Mouse (Mus musculus): ENCODE measurements around the gene Zscan10. TPM values are rescaled to one million over a fixed set of nuclear protein-coding genes. Genes with fewer than 3 reads are reported as not detected.

The Zscan10 gene
- polyA plus RNA-seq, 1 experiment from 2014 or later: not detected

- no peak for ATAC-seq (ENCODE audit: insufficient number of reproducible peaks, insufficient read depth, low FRiP score, low read depth)
- 75% methylated on average over 6 of the region's 6 CpGs for WGBS
Measured at GRCm38 (mm10) chr17:23572059-23572458, 28.6 kb upstream of the Zscan10 start.

GRCm38 (mm10) chr17:23574130-23574529, 26.5 kb upstream of the Zscan10 start:
- Histone ChIP-seq H3K27ac (ENCODE audit: low read length) (no peak overlapping the region), H3K4me2 (replicated peaks; ENCODE audit: low read depth, low read length) (no peak overlapping the region), H3K9me3 (ENCODE audit: control insufficient read depth, low read depth, low read length) (peaks cover 11% of the 10 kb centered on the region; the same call in 1 of the 2 replicates), H3K9ac (replicated peaks; ENCODE audit: low read depth, low read length) (no peak overlapping the region), H3K36me3 (ENCODE audit: control insufficient read depth, insufficient read depth, low read length) (peaks cover 35% of the 10 kb centered on the region), H3K27me3 (ENCODE audit: control insufficient read depth, insufficient read depth, low read length) (no peaks in the 10 kb centered on the region), H3K4me3 (ENCODE audit: low read depth, low read length) (no peak overlapping the region), H3K4me1 (ENCODE audit: control insufficient read depth, insufficient read depth, low read length) (no peaks in the 10 kb centered on the region)
- 92% methylated on average over 8 of the region's 8 CpGs for WGBS
- no peak for ATAC-seq (ENCODE audit: insufficient number of reproducible peaks, insufficient read depth, low FRiP score, low read depth)

More at GRCm38 (mm10) chr17:23572059-23572458, 28.6 kb upstream of the Zscan10 start:
- peaks cover 22% of the 10 kb centered on the region for H3K36me3 ChIP-seq (ENCODE audit: control insufficient read depth, insufficient read depth, low read length)
- H3K27me3 ChIP-seq (ENCODE audit: control insufficient read depth, insufficient read depth, low read length): no peaks in the 10 kb centered on the region
- peaks cover 11% of the 10 kb centered on the region; the same call in 1 of the 2 replicates for H3K9me3 ChIP-seq (ENCODE audit: control insufficient read depth, low read depth, low read length)
- H3K27ac ChIP-seq (ENCODE audit: low read length): no peak overlapping the region
- H3K4me2 ChIP-seq (replicated peaks; ENCODE audit: low read depth, low read length): no peak overlapping the region
- H3K9ac ChIP-seq (replicated peaks; ENCODE audit: low read depth, low read length): no peak overlapping the region
- H3K4me3 ChIP-seq (ENCODE audit: low read depth, low read length): no peak overlapping the region
- no peaks in the 10 kb centered on the region for H3K4me1 ChIP-seq (ENCODE audit: control insufficient read depth, insufficient read depth, low read length)

GRCm38 (mm10) chr17:23575951-23576552, 24.6 kb upstream of the Zscan10 start:
- H3K36me3 ChIP-seq (ENCODE audit: control insufficient read depth, insufficient read depth, low read length): peaks cover 52% of the 10 kb centered on the region
- ATAC-seq (ENCODE audit: insufficient number of reproducible peaks, insufficient read depth, low FRiP score, low read depth): no peak
- 95% methylated on average over 38 of the region's 38 CpGs for WGBS
- no peaks in the 10 kb centered on the region for H3K27me3 ChIP-seq (ENCODE audit: control insufficient read depth, insufficient read depth, low read length)
- no peaks in the 10 kb centered on the region for H3K4me1 ChIP-seq (ENCODE audit: control insufficient read depth, insufficient read depth, low read length)
- H3K9me3 ChIP-seq (ENCODE audit: control insufficient read depth, low read depth, low read length): peaks cover 11% of the 10 kb centered on the region; the same call in 1 of the 2 replicates
- no peak overlapping the region for H3K27ac ChIP-seq (ENCODE audit: low read length)
- no peak overlapping the region for H3K9ac ChIP-seq (replicated peaks; ENCODE audit: low read depth, low read length)
- no peak overlapping the region for H3K4me3 ChIP-seq (ENCODE audit: low read depth, low read length)
- no peak overlapping the region for H3K4me2 ChIP-seq (replicated peaks; ENCODE audit: low read depth, low read length)

GRCm38 (mm10) chr17:23584786-23585185, 15.9 kb upstream of the Zscan10 start:
- no peak overlapping the region for H3K27ac ChIP-seq (ENCODE audit: low read length)
- peak overlapping the region; percentile 74 for H3K4me3 ChIP-seq (ENCODE audit: low read depth, low read length)
- WGBS: 81% methylated on average over 8 of the region's 8 CpGs
- H3K4me2 ChIP-seq (replicated peaks; ENCODE audit: low read depth, low read length): peak overlapping the region; percentile 94
- peaks cover 14% of the 10 kb centered on the region; the same call in 1 of the 2 replicates for H3K4me1 ChIP-seq (ENCODE audit: control insufficient read depth, insufficient read depth, low read length)
- H3K9me3 ChIP-seq (ENCODE audit: control insufficient read depth, low read depth, low read length): no peaks in the 10 kb centered on the region
- ATAC-seq (ENCODE audit: insufficient number of reproducible peaks, insufficient read depth, low FRiP score, low read depth): no peak
- no peak overlapping the region for H3K9ac ChIP-seq (replicated peaks; ENCODE audit: low read depth, low read length)
- H3K27me3 ChIP-seq (ENCODE audit: control insufficient read depth, insufficient read depth, low read length): no peaks in the 10 kb centered on the region
- peaks cover 14% of the 10 kb centered on the region for H3K36me3 ChIP-seq (ENCODE audit: control insufficient read depth, insufficient read depth, low read length)

- H3K27ac ChIP-seq (ENCODE audit: low read length): no peak overlapping the region
- WGBS: under 1% methylated on average over 22 of the region's 22 CpGs
- peak; percentile 75 for ATAC-seq (ENCODE audit: insufficient number of reproducible peaks, insufficient read depth, low FRiP score, low read depth)
Measured at GRCm38 (mm10) chr17:23585721-23586491, 14.8 kb upstream of the Zscan10 start.

GRCm38 (mm10) chr17:23587253-23587652, 13.4 kb upstream of the Zscan10 start:
- no peaks in the 10 kb centered on the region for H3K9me3 ChIP-seq (ENCODE audit: control insufficient read depth, low read depth, low read length)
- H3K36me3 ChIP-seq (ENCODE audit: control insufficient read depth, insufficient read depth, low read length): no peaks in the 10 kb centered on the region
- peaks cover 14% of the 10 kb centered on the region; the same call in 1 of the 2 replicates for H3K4me1 ChIP-seq (ENCODE audit: control insufficient read depth, insufficient read depth, low read length)
- H3K27ac ChIP-seq (ENCODE audit: low read length): no peak overlapping the region
- no peaks in the 10 kb centered on the region for H3K27me3 ChIP-seq (ENCODE audit: control insufficient read depth, insufficient read depth, low read length)
- no peak overlapping the region for H3K4me3 ChIP-seq (ENCODE audit: low read depth, low read length)
- no peak for ATAC-seq (ENCODE audit: insufficient number of reproducible peaks, insufficient read depth, low FRiP score, low read depth)
- no peak overlapping the region for H3K4me2 ChIP-seq (replicated peaks; ENCODE audit: low read depth, low read length)
- 51% methylated on average over 2 of the region's 2 CpGs for WGBS
- no peak overlapping the region for H3K9ac ChIP-seq (replicated peaks; ENCODE audit: low read depth, low read length)

More at GRCm38 (mm10) chr17:23585721-23586491, 14.8 kb upstream of the Zscan10 start:
- H3K4me3 ChIP-seq (ENCODE audit: low read depth, low read length): peak overlapping the region; percentile 74
- peak overlapping the region; percentile 94 for H3K4me2 ChIP-seq (replicated peaks; ENCODE audit: low read depth, low read length)
- peaks cover 14% of the 10 kb centered on the region; the same call in 1 of the 2 replicates for H3K4me1 ChIP-seq (ENCODE audit: control insufficient read depth, insufficient read depth, low read length)
- H3K27me3 ChIP-seq (ENCODE audit: control insufficient read depth, insufficient read depth, low read length): no peaks in the 10 kb centered on the region
- H3K9ac ChIP-seq (replicated peaks; ENCODE audit: low read depth, low read length): peak overlapping the region; percentile 72
- no peaks in the 10 kb centered on the region for H3K9me3 ChIP-seq (ENCODE audit: control insufficient read depth, low read depth, low read length)
- H3K36me3 ChIP-seq (ENCODE audit: control insufficient read depth, insufficient read depth, low read length): peaks cover 3% of the 10 kb centered on the region; the same call in 1 of the 2 replicates

GRCm38 (mm10) chr17:23592208-23592925, 8.3 kb upstream of the Zscan10 start:
- peak overlapping the region; percentile 64 for H3K27ac ChIP-seq (ENCODE audit: low read length)

GRCm38 (mm10) chr17:23592926-23593300, 7.7 kb upstream of the Zscan10 start:
- peak overlapping the region; percentile 73 for H3K4me2 ChIP-seq (replicated peaks; ENCODE audit: low read depth, low read length)
- H3K9me3 ChIP-seq (ENCODE audit: control insufficient read depth, low read depth, low read length): no peaks in the 10 kb centered on the region
- no peaks in the 10 kb centered on the region for H3K36me3 ChIP-seq (ENCODE audit: control insufficient read depth, insufficient read depth, low read length)
- peak overlapping the region; percentile 47 for H3K9ac ChIP-seq (replicated peaks; ENCODE audit: low read depth, low read length)
- 8% methylated on average over 13 of the region's 13 CpGs for WGBS
- no peaks in the 10 kb centered on the region for H3K27me3 ChIP-seq (ENCODE audit: control insufficient read depth, insufficient read depth, low read length)
- ATAC-seq (ENCODE audit: insufficient number of reproducible peaks, insufficient read depth, low FRiP score, low read depth): peak; percentile 43; the same call in 1 of the 2 replicates
- peak overlapping the region; percentile 64 for H3K27ac ChIP-seq (ENCODE audit: low read length)
- H3K4me3 ChIP-seq (ENCODE audit: low read depth, low read length): peak overlapping the region; percentile 48
- H3K4me1 ChIP-seq (ENCODE audit: control insufficient read depth, insufficient read depth, low read length): no peaks in the 10 kb centered on the region

More at GRCm38 (mm10) chr17:23592208-23592925, 8.3 kb upstream of the Zscan10 start:
- H3K36me3 ChIP-seq (ENCODE audit: control insufficient read depth, insufficient read depth, low read length): no peaks in the 10 kb centered on the region
- ATAC-seq (ENCODE audit: insufficient number of reproducible peaks, insufficient read depth, low FRiP score, low read depth): peak; percentile 100
- H3K9me3 ChIP-seq (ENCODE audit: control insufficient read depth, low read depth, low read length): no peaks in the 10 kb centered on the region
- peak overlapping the region; percentile 48 for H3K4me3 ChIP-seq (ENCODE audit: low read depth, low read length)
- no peaks in the 10 kb centered on the region for H3K27me3 ChIP-seq (ENCODE audit: control insufficient read depth, insufficient read depth, low read length)
- 6% methylated on average over 34 of the region's 34 CpGs for WGBS
- peak overlapping the region; percentile 47 for H3K9ac ChIP-seq (replicated peaks; ENCODE audit: low read depth, low read length)
- peak overlapping the region; percentile 73 for H3K4me2 ChIP-seq (replicated peaks; ENCODE audit: low read depth, low read length)
- H3K4me1 ChIP-seq (ENCODE audit: control insufficient read depth, insufficient read depth, low read length): no peaks in the 10 kb centered on the region
